Mouse (Mus musculus): Measurements from ENCODE around the gene Pld1.
A peak's percentile ranks its signal among the peaks of the same experiment; 100 is the strongest.

The Pld1 gene

DNA sequence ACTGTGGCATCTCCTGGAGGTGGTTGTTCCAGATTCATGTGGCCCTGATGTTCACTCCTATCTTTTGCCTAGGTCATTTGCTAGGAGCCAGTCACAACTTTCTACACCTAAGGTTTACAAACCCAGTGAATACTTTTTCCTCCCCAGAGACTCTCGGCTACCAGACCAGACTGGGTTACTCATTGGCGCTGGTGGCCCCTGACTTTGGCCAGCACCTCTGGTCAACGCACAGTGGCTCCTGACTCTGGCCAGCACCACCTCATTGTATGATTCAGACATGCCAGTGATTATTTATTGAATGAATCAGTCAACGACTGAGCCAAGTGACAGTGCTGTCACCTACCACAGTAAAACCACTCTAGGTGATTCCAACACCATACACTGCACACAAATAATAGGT, 103.9 kb downstream of the Pld1 start:
- DNase-seq (ENCODE audit: low read depth, low spot score), result peak; percentile 3

DNA sequence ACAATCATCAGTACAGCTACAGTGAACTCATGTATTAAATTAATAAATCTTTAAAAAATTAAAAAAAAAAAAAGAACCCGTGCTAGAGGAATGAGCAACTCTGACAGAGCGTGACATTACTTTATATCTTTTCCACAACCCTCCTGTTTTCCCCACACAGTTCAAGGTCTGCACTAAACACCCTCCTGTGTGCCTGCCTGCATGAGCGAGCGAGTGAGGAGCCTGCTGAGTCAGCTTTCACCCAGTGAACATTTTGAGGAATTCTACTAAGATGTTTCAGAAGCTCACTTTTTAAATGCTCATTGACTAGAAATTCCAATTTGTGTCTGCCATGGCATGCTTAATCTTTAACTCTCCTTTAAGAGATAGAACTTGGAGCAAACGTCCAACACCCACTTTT, 109.1 kb downstream of the Pld1 start:
- no peak for DNase-seq (ENCODE audit: low read depth, low spot score)

DNA sequence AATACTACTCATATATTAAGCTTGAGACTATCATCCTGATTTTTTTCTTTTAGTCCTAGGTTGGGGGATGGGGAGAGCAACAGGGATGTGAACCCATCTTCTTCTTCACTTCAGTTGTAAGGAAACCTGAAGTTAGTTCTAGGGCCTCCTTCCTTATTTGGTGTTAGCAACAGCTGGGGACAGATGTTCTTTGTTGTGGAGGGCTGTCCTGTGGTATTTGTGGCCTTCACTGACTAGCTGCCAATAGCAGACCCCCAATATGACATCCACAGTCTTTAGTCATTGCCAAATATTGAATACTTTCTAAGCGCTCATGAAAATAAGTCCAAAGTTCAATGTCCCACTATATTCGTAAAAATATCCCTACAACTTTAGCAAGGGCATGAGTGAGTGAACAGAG, 111.0 kb downstream of the Pld1 start:
- DNase-seq (ENCODE audit: low read depth, low spot score), result no peak

DNA sequence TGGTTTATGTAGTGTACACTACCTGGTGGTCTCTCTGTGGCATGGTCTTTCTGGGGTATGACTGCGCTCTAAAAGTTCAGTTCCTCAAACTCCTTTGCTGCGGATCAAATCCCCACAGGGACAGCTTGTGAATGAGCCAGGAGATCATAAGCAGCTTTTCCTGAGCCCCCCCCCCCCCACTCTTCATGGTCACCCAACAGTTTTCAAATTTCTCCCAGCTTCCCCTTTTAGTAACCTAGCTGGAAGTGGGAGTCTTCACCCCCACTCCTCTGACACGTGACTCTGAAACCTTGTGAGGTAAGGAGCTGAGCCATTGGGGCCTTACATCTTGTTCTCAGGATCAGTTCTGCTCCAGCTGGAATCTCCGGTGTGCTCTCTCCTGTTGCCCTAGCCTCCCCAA, 114.6 kb downstream of the Pld1 start:
- DNase-seq (ENCODE audit: low read depth, low spot score), result no peak

DNA sequence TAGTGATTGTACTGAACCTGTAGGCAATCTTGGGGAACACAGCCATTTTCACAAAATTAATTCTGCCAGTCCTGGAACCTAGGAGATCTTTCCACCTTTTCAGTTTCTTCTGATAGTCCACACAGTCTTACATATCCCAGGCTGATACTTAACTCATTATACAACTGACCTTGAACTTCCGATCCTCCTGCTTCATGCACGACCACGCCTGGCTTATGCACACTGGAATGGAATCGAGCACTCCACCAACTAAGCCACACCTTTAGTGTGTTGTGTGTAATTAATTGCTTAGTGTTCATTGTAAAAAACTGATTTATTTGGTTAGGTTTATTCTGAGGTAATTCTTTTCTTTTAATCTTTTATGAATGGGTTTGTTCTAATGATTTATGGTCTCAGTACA, 122.2 kb downstream of the Pld1 start:
- no peak for DNase-seq (ENCODE audit: low read depth, low spot score)

DNA sequence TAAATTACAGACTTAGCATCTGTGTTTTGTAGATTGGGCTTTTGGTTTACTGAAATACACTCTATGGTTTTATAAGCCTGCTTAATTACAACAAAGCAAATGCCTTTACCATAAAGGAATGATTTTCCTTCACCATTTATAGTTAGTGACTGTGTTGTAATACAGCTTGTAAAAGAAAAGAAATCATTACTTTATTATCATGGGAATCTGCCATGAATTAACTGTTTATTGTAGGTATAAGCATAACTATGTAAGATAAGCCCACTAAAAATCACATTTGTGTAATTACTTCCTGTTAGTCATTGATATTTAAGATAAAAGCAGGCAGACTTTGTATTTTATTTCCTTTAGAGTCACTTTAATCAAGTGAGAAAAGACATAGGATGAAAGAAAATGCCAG, 122.7 kb downstream of the Pld1 start:
- no peak for DNase-seq (ENCODE audit: low read depth, low spot score)

DNA sequence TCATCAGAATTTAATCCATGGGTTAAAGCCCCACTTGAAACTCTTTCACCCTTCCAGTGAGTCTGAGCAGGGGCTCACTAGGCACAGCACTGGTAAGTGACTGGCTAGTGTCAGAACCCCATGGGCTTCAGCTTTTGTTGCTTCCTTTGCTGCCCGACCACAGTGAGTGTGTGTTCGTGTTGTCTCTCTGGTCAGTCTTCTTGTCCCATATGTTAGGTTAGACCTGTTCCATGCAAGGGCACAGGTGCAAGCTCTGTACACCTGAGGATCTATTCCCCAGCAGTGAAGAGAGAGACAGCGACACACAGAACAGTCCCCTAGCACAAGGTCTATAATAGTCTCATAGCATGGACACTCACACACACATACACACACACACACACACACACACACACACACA, 140.7 kb downstream of the Pld1 start:
- no peak for DNase-seq (ENCODE audit: low read depth, low spot score)

DNA sequence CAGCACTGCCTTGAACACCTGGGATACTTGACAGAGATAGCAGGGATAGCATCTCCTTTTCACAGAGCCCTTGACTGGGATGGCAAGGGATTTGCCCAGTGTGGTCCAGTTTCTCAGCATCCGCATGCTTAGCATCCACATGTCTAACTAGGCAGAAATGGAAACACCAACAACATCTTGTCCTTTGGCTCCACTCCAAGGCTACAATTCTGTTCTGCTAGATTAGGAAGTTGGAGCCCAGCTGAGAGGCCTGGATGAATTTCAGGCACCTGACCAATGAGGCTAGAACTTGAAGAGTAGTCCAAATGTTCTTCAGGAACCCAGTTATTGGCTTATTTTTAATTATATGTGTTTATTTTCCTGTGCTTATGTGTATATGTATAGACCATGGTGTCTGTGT, 141.6 kb downstream of the Pld1 start:
- no peak for DNase-seq (ENCODE audit: low read depth, low spot score)

DNA sequence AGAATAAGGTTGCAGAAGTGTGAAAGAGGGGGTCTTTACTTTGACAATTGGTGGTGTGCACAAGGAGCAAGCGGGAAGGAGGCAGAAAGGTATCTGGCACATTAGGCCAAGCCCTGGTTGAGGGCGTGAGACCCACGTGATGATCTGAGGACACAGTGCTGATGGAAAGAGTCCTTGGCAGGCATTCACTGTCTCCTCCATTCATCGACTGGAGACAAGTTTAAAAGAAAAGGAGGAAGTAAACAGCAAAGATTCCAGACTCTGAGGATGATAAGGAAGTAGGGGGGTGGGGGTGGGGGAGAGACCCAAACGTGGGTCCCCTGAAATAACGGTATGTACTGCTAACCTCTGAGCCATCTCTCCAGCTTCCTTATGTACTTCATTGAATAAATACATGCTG, 142.5 kb downstream of the Pld1 start:
- DNase-seq (ENCODE audit: low read depth, low spot score), result no peak

DNA sequence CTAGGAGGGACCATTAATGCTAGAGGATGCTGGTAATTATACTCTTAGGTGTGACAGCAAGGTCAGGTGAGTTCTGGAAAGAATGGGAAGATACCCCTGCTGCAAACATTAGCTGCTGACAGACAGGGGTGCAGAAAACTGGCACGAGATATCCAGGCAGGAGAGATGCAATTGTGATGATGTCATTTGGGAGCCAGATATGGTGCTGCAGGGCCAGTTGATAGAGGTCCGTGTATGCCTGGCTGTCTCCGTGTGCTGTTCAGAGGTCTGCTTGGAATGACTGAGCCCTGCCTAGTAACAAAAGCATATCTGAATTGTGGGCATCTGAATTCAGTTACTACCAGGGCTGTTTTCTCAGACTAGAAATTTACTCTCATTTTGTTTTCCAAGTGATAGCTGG, 144.7 kb downstream of the Pld1 start:
- no peak for DNase-seq (ENCODE audit: low read depth, low spot score)

DNA sequence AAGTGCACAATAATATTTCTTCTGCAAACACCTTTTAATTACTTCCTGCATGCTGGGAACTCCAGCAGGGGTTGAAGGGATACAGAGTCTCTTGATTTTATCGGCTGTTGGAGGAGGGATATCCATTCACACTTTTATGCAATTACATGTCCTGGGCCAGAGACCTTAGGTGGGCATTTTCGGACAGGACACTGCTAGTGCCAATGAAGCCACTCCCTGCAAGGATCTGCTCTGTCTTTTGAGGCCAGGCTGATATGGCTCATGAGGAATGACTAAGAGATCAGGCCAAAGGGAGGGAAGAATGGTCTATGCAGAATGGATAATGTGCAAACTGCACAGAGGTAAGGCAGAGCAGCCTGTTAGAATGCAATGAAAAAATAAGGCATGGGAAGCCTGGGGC, 145.8 kb downstream of the Pld1 start:
- DNase-seq (ENCODE audit: low read depth, low spot score), result no peak

DNA sequence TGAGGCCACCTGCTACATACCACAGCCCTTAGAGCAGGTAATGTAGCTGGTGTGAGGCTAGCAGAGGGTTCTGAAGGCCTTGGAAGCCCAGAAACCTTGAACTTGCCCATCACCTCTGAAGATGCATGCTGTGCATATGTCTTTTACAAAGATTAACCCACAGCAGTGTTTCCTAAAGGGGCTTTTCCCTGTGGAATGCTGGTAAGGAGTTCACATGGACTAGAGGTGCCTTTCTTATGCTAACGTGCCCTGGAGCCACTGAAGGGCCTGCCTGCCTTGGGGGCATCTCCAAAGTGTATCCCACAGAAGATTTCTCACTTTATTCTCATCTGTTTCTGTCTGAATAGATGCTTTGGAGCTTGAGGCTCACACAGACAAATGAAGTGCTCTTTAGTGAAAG, 152.8 kb downstream of the Pld1 start:
- DNase-seq (ENCODE audit: low read depth, low spot score), result no peak

DNA sequence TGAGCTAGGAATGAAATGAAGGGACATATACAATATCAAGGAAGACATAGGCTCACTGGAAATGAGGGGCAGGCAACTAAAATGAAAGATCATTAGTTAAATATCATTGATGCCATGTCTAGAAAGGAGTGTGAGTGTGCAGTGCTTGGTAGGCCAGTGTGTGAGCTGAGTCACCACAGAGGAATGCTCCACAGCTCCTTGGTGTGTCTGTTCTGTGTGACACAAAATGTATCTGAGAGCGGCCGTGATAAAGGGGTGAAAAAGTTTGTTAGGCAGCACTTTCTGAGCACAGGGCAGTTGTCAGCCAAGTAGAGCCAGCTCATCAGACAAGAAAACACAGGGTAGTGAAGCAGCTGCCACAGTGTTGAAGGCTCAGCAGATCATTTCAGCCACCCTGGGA, 153.2 kb downstream of the Pld1 start:
- peak; percentile 57 for DNase-seq (ENCODE audit: low read depth, low spot score)

DNA sequence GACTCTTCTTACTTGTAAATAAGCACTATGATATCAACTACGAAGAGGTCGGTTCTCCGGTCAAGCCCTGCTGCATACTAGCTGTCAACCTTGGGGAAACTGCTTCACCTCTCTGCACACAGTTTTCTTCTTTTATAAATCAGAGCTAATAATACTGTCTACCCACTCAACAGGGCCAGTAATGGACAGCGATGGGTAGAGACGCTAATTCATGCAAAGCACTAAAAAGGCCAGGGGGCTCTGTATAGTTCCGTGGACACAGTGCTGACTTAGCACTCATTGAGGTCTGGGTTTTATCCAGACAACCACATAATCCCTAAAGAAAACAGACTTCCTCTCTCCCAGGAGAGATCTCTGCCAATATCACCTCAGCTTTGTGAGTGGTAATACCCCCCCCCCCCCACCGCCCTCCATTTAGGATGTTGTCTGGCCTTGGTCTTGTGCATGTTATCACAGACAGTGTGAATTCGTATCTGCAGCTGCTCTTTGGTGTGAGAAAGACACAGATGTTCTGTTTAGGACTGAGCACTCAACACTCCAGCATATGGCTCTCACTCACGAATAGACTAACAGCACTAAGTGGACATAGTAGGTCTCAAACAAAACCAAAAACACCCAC, 155.3 kb downstream of the Pld1 start:
- no peak for DNase-seq (ENCODE audit: low read depth, low spot score)

DNA sequence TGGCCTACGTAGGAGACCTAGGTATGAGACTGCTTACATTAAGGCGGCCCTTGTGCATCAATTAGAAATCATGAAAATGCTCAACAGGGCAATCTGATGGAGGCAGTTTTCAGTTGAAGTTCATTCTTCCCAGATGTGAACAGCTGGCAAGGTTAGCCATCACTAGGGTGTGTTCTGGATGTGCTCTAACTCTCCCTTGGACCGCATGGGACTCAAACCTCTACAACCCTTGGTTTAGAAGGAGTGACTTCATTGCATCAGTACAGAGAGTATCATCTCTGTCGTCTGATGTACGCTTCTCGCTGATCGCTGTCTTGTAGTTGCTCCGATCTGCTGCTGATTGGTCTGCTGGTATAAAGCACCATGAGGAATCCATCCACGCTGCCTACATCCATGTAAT, 157.0 kb downstream of the Pld1 start:
- no peak for DNase-seq (ENCODE audit: low read depth, low spot score)

DNA sequence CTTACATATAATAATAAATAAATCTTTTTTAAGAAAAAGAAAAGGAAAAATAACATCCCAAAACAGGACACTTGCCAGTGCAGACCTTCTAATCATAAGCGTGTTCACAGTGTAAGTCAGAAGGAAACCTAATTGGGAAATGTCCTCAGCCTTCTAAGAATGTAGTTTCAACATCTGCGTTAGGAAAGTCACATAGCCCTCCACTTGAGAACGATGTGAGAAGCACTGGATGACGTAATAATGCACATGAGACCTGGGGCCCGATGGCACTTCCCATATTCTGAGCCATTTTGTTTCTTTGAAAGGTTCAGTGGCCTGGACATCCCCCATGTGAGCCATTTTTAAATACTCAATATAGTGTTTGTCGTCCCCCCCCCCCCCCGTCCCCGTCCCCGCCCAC, 160.7 kb downstream of the Pld1 start:
- no peak for DNase-seq (ENCODE audit: low read depth, low spot score)

DNA sequence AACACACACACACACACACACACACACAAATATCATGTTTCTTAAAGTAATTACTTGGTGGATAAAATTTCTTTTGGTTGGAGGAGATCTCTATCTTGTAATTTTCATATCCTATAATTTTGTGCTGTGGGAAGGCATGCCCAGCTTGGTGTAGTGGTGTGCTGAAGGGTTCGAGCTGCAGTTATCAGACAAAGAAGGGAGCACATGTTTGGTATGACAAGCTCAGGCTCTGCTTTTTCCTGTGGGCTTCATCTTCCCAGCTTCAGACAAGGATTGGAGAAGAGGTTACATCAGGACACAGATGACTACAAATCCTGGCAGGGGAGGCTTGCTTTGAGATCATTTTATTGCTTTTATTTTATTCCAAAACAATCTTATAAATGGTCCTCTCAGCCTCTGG, 166.5 kb downstream of the Pld1 start:
- DNase-seq (ENCODE audit: low read depth, low spot score), result no peak

DNA sequence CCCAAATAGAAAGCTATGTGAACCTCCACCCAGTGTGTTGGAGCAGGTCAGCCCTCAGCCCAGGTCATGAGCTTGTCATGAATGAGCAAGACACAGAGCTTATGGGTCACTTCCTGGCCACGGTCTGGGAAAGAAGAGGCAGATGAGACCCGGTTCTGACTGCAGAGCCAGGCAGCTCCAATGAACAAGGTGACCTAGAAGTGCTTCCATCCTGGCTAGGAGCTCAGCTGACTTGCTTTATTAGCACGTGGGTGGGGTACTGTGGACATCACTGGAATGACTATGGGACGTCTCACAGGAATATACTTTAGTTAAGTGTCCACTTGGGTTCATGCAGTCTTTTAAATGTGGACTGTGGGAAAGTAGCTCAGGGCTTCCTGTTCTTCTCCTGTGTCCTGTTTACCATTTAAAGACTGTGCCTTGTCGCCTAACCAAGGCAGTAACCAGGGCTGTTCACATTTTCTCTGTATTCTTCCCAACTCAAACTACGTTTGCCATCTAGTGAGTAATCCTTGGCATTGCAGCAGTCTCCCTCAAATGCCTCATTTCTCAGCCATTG, 169.0 kb downstream of the Pld1 start:
- DNase-seq (ENCODE audit: low read depth, low spot score), result peak; percentile 79

DNA sequence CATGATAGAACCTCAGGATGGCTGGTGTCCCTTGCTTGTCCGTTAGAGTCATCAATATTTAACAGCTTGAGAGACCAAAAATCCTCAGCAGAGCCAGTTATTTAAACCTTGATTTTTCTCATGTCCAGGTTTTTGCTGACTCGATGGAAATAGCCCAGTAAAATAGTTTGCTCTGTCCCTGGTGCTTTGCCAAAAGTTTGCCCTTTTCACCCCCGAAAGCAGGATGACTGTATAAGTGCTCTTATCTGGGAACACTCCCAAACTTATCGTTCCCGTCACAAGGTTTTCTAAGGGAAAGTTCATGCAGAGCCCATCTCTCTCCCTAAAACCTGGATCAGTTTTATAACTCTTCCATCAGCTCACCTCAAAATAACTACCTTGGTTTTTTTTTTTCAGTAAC, 173.0 kb downstream of the Pld1 start:
- DNase-seq (ENCODE audit: low read depth, low spot score), result peak; percentile 56

DNA sequence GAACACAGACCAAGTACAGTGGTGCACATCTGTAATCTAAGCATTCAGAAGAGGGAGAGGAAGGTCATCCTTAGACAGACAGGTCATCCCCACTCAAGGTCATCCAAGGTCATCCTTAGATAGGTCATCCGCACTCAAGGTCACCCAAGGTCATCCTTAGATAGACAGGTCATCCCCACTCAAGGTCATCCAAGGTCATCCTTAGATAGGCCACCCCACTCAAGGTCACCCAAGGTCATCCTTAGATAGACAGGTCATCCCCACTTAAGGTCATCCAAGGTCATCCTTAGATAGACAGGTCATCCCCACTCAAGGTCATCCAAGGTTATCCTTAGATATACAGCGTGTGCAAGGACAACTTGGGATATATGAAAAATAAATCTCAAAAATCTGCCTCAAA, 175.4 kb downstream of the Pld1 start:
- DNase-seq (ENCODE audit: low read depth, low spot score), result no peak

DNA sequence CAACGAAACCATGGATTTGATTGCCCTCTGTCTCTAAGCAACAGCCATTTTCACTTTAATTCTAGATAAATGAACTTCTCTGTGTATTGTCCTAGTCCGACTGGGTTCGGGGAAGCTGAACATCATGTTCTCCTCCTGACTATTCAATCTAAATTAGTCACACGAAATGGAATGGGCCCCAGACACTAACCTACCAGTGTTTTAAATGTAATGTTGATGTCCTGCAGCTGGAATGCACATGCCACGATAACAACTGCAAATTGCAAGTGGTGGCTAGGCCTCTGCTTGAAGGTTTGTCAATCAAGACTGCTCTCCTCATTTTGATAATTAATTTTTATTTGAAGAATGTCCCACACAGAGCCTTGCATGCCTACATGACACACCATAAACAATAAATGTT, 203.2 kb downstream of the Pld1 start:
- no peak for DNase-seq (ENCODE audit: low read depth, low spot score)

DNA sequence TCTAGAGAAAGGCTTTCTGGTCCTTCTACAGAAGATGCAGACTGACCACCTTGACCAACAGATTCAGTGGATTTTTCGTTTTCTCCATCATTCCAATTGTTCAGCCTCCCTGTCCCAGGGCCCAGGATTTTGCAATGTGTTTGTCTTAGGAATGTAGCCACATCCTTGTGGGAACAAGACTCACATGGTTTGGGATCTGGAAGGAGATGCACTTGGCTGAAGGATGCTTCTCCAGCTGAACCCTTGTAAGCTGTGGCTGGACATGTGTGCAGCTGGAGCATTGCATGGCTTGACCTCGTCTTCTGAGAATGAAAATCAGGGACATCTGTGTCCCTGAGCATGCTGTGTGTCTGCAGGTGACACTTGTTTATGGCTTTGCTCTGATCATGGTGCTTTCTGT, 203.6 kb downstream of the Pld1 start:
- peak; percentile 39 for DNase-seq (ENCODE audit: low read depth, low spot score)

DNA sequence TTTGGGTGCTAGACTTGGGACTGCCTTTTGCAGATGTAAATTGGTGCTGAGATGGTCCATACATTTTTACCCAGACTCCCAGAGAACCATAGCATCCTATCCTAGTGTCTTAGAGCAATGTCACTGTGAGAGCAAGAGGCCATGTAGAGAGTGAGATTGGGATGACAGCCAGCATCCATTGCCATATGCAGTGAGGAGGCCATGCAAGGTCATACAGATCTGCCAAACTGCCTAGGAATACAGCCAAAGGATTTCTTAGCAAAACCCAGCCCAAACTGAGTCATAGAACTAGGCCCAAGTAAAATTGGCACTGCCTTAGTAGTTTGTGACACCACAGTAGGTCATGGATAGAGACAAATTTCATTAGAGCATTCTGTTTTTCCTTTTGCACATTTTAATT, 206.2 kb downstream of the Pld1 start:
- peak; percentile 92 for DNase-seq (ENCODE audit: low read depth, low spot score)

DNA sequence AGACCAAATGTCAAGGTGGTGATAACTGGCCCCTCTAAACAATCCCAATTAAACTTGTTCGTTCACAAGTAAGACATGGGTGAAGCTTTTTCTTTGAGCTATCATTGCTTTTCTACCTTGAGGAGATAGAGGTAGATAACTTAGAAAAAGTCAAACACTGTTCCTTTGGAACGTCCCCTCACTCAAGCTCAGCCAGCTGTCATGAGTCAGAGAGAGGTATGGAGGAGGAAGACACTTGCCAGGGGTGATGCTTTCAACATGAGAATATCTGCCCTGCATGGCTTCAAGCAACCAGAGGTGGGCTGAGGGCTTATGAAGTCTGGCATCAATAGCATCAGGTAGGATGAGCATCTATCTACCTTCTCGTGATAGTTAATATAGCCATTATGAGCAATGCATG, 207.0 kb downstream of the Pld1 start:
- DNase-seq (ENCODE audit: low read depth, low spot score), result no peak
